Mouse (Mus musculus): Measurements from ENCODE around the gene Kcnmb2.

The Kcnmb2 gene

GRCm38 (mm10) chr3:32012205-32012931 lies 110.1 kb downstream of the Kcnmb2 start:
- DNase-seq (ENCODE audit: low spot score in 2 of 2): no peak

GRCm38 (mm10) chr3:32020981-32021380 lies 118.7 kb downstream of the Kcnmb2 start:
- no peak for DNase-seq (ENCODE audit: low spot score in 2 of 2)

GRCm38 (mm10) chr3:32029375-32030050 lies 127.2 kb downstream of the Kcnmb2 start:
- no peak for DNase-seq (ENCODE audit: low spot score in 2 of 2)

- no peak for DNase-seq (ENCODE audit: low spot score in 2 of 2)
These were observed 130.1 kb downstream of the Kcnmb2 start for GRCm38 (mm10) chr3:32032381-32032780.

GRCm38 (mm10) chr3:32043814-32044213 lies 141.5 kb downstream of the Kcnmb2 start:
- peak; percentile 40 to 85 for DNase-seq (ENCODE audit: low spot score in 2 of 2)

- DNase-seq (ENCODE audit: low spot score in 2 of 2): no peak
These were observed 146.5 kb downstream of the Kcnmb2 start for GRCm38 (mm10) chr3:32048777-32049176.

GRCm38 (mm10) chr3:32052596-32052995 lies 150.3 kb downstream of the Kcnmb2 start:
- no peak for DNase-seq (ENCODE audit: low spot score in 2 of 2)

- DNase-seq (ENCODE audit: low spot score in 2 of 2): no peak
These were observed 151.4 kb downstream of the Kcnmb2 start for GRCm38 (mm10) chr3:32053610-32054241.

- peak; percentile 29 to 30 for DNase-seq (ENCODE audit: low spot score in 2 of 2)
These were observed 157.8 kb downstream of the Kcnmb2 start for GRCm38 (mm10) chr3:32059888-32060656.

- no peak for DNase-seq (ENCODE audit: low spot score in 2 of 2)
These were observed 160.4 kb downstream of the Kcnmb2 start for GRCm38 (mm10) chr3:32062685-32063084.

- no peak for DNase-seq (ENCODE audit: low spot score in 2 of 2)
These were observed 161.0 kb downstream of the Kcnmb2 start for GRCm38 (mm10) chr3:32063312-32063711.

GRCm38 (mm10) chr3:32067004-32067935 lies 165.0 kb downstream of the Kcnmb2 start:
- DNase-seq (ENCODE audit: low spot score in 2 of 2): no peak

- no peak for DNase-seq (ENCODE audit: low spot score in 2 of 2)
These were observed 171.6 kb downstream of the Kcnmb2 start for GRCm38 (mm10) chr3:32073881-32074280.

GRCm38 (mm10) chr3:32088762-32089161 lies 186.5 kb downstream of the Kcnmb2 start:
- no peak for DNase-seq (ENCODE audit: low spot score in 2 of 2)

- DNase-seq (ENCODE audit: low spot score in 2 of 2): no peak
These were observed 199.1 kb downstream of the Kcnmb2 start for GRCm38 (mm10) chr3:32101391-32101790.

- no peak for DNase-seq (ENCODE audit: low spot score in 2 of 2)
These were observed 217.5 kb downstream of the Kcnmb2 start for GRCm38 (mm10) chr3:32119851-32120250.

GRCm38 (mm10) chr3:32121731-32122130 lies 219.4 kb downstream of the Kcnmb2 start:
- DNase-seq (ENCODE audit: low spot score in 2 of 2): no peak

GRCm38 (mm10) chr3:32125431-32125830 lies 223.1 kb downstream of the Kcnmb2 start:
- no peak for DNase-seq (ENCODE audit: low spot score in 2 of 2)

- DNase-seq (ENCODE audit: low spot score in 2 of 2): no peak
These were observed 226.1 kb downstream of the Kcnmb2 start for GRCm38 (mm10) chr3:32128391-32128790.

GRCm38 (mm10) chr3:32130696-32131095 lies 228.4 kb downstream of the Kcnmb2 start:
- no peak for DNase-seq (ENCODE audit: low spot score in 2 of 2)

All from left cerebral cortex, adult 9 months (tissue).